Mouse (Mus musculus): ENCODE measurements around the gene Hephl1.

DNA sequence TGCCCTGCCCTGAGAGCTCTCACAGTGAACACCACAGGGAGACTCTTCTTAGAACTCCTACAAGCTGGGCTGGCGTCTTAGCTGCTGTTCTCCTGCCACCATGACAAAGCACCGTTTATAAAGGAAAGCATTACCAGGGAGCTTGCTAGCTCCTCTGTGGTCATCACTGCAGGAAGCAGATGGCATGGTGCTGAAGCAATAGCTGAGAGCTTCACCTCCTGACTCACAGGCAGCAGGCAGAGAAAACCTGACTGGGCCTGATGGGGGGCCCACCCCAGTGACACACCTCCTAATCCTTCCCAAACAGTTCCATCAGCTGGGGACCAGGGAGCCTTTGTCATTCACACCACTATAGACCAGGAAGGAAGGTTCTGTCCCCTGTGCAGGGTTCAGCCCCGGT is 74.2 kb downstream of the Hephl1 start:
- TF ChIP-seq CTCF (conservative IDR thresholded peaks at IDR 0.05 in 1 of 2, IDR thresholded peaks at IDR 0.05 in 1 of 2; ENCODE audit: low read depth in 2 of 2, low read length in 2 of 2) (no peak), POLR2A (IDR thresholded peaks at IDR 0.05; ENCODE audit: low read depth, low read length) (no peak), ZKSCAN1 (IDR thresholded peaks at IDR 0.05; ENCODE audit: borderline replicate concordance, low read depth, low read length) (no peak), ELF1 (IDR thresholded peaks at IDR 0.05; ENCODE audit: low read depth, low read length) (no peak), MAZ (IDR thresholded peaks at IDR 0.05; ENCODE audit: low read depth, low read length) (no peak), USF1 (IDR thresholded peaks at IDR 0.05; ENCODE audit: low read depth, low read length) (no peak), ZMIZ1 (IDR thresholded peaks at IDR 0.05; ENCODE audit: low read depth, low read length) (no peak), E2F4 (IDR thresholded peaks at IDR 0.05; ENCODE audit: insufficient replicate concordance, low read depth, low read length) (no peak), SMC3 (IDR thresholded peaks at IDR 0.05; ENCODE audit: low read depth, low read length) (no peak), NRF1 (IDR thresholded peaks at IDR 0.05; ENCODE audit: low read depth, low read length) (no peak), MYC (IDR thresholded peaks at IDR 0.05; ENCODE audit: low read depth, low read length) (no peak)
